Mouse (Mus musculus): ENCODE measurements around the gene Efcab5. TPM values are rescaled to one million over a fixed set of nuclear protein-coding genes. Genes with fewer than 3 reads are reported as not detected.
A peak's percentile ranks its signal among the peaks of the same experiment; 100 is the strongest.

Efcab5 gene
- 0.12 and 0.16 TPM in 2 replicates for polyA plus RNA-seq (2015; fragmentation: Nextera tagmentation; extraction: Ambion mirVana)

DNA sequence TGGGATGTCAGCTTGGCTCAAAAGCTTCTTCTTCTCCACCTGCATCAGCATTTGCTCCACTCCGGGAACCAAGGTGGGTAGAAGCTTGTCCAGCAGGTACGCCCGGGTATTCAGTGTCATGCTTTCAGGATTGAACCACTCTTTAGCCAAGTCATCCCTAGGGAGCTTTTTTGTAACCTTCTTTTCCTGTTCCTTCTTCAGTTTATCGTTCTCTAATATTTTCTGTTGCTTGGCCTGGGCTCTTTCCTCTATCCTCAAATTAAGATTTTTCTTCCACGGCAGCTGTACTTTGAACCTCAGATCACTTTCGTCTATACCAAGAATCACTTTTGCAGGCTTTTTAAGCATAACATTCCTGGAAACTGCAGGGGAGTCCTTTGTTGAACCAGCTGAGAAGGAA lies at the start of gene Efcab5:
Gene Efcab5 (minus strand): TSS at position 101 of the 400 bp plus-strand sequence.

DNA sequence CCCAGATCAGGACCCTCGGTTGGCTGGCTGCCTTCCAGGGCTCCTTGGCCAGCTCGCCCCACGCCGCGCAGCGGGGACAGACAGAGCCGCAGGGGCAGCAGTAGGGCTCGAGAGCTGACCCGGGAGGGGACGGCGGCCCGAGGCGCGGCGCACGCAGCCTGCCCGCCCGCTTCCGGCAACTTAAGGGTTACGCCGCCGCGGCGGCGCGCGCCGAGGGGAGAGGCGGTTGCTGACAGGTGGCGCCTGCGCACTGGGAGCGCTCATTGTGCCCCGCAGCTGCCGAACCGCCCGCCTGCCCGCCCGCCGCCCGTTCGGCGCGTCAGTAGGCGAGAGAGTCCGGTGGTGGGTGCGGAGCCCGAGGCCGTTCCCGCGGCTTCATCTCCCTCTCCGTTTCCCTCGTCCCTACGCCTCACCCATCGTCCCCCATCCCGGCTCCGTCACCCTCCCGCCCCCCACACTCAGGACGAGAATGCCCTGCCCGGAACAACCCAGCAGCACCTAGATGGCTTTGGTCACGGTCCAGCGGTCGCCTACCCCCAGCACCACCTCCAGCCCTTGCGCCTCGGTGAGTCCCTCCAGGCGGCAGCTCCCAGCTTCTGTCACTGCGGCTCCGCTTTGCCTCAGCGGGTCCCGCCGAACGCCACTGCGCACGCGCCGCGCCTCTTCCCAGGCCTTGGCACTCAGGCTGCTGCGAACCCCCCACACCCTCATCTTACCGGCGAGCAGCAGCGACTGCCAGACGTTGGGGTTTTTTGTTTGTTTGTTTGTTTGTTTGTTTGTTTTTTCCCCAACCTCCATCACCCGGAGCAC lies 27.4 kb upstream of the Efcab5 start, which contains the start of gene Ssh2:
Gene Ssh2 (plus strand): TSS at position 337 of the 810 bp plus-strand sequence.

DNA sequence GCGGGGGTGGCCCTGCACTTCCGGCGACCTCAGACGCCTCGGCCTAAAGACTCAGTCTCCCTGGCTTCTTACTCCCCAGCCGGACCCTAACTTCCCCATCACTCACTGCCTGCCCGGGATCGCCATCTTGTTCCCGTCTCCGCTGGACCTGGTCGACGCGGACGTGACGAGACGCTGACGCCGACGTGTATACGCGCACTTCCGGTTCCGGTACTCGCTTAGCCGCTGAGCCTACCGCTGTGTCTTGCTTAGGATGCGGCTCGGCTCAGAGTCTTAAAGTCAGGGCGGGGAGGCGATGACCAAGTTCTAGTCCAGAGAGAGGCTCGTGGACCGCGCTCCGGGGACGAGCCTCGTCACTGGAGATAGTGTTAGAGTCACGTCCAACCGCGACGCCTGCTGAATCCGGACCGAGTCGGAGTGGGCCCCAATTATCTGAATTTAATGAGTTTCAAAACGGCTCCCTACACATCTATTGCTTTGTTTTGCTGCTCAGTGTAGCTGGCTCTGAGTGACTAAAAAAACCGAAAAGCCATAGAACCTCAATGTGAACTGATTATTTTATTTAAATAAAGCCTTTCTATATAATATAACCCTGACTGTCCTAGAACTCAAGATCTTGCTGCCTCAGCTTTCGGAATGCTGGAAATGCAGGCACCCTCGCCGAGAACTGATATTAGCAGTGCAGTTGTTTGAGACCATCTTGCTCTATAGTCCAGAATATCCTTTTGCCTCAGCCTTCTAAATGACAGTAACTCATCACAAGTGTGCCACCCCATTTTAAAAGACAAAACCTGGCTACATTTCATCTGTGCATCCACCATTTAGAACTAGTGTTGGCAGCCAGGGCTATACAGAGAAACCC lies 110.3 kb downstream of the Efcab5 start, which contains the start of gene Nsrp1:
Gene Nsrp1 (minus strand): TSS at position 163 of the 862 bp plus-strand sequence.

Small RNA genes within 50 kb of the gene (microRNA-seq; reads per million reads assigned to microRNA genes)
- gene Mir423 (ENCODE audit: borderline replicate concordance, insufficient number of aligned reads): 4,790 reads per million, percentile 89 among the genes with 10 or more reads in this experiment

Other genes with a start within 250 kb of the Efcab5 start
- gene Slc6a4, start 190.4 kb downstream of the Efcab5 start, polyA plus RNA-seq (2015; fragmentation: Nextera tagmentation; extraction: Ambion mirVana): 2.0 and 4.5 TPM in 2 replicates
- 55.6 and 71.5 TPM in 2 replicates for gene Nsrp1, start 110.5 kb downstream of the Efcab5 start, polyA plus RNA-seq (2015; fragmentation: Nextera tagmentation; extraction: Ambion mirVana)
- gene Ssh2, start 27.3 kb upstream of the Efcab5 start, polyA plus RNA-seq (2015; fragmentation: Nextera tagmentation; extraction: Ambion mirVana): 4.2 and 6.1 TPM in 2 replicates

All from adrenal gland, postnatal 0 days (tissue).